Mouse (Mus musculus): ENCODE measurements around the gene Nemp1. TPM values are rescaled to one million over a fixed set of nuclear protein-coding genes. Genes with fewer than 3 reads are reported as not detected.

The Nemp1 gene
- polyA plus RNA-seq, 1 experiment from 2014 or later = 5.6 TPM

DNA sequence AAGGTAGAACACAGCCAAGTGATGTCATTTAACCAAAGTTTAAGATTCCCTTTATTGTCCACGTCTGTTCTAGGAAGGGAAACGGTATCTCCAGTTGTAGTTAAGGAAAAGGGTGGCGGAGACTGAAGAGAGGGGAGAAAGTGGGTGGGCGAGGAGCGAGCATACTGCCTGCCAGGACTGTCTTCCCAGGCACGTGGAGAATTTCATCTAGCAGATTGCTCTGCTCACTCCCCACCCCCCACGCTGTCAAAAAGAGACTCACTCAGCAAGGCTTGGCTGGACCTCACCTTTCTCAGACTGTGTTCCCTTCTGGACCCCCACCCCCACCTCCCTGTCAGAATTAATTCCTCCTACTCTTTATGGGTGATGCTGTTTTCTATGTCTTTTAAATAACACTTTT, 2.5 kb downstream of the Nemp1 start:
- Histone ChIP-seq H3K4me3 (ENCODE audit: low read depth, low read length) (no peak overlapping the region), H3K27me3 (ENCODE audit: insufficient read depth, low read length) (peaks cover 28% of the 10 kb centered on the region), H3K4me2 (ENCODE audit: low read depth, low read length) (peak overlapping the region; percentile 90), H3K9ac (replicated peaks) (no peak overlapping the region; the same call in 1 of the 2 replicates), H3K27ac (ENCODE audit: low read depth) (peak overlapping the region; percentile 95), H3K9me3 (ENCODE audit: low read length) (no peaks in the 10 kb centered on the region), H3K36me3 (replicated peaks; ENCODE audit: insufficient read depth, low read length) (no peaks in the 10 kb centered on the region; the same call in 1 of the 2 replicates), H3K4me1 (ENCODE audit: insufficient read depth) (peaks cover 23% of the 10 kb centered on the region)
- no peak for DNase-seq
- TF ChIP-seq CTCF (IDR thresholded peaks at IDR 0.05; ENCODE audit: low read depth) (no peak), EP300 (IDR thresholded peaks at IDR 0.05; ENCODE audit: low read depth) (no peak)
- ATAC-seq = no peak
- WGBS (ENCODE audit: insufficient replicate concordance) = 57% methylated on average over 7 of the region's 7 CpGs

DNA sequence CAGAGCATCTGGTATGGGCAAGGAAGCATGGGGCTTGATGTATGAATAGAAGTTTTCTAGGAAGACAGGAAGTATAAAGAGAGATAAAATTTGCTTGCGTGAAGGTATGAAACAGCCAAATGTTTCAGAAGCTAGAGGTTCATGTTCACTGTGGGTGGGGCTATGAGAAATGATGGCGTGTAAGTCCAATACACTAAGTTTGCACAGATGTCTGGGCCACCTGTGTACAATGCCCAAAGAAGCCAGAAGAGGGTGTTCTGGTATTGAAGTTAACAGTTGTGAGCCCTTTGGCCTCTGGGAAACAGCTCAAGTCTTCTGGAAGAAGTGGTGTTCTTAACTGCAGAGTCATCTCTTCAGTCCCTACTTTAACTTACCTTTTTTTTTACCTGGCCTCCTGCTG, 3.5 kb downstream of the Nemp1 start:
- Histone ChIP-seq H3K9me3 (ENCODE audit: low read length) (no peaks in the 10 kb centered on the region), H3K27me3 (ENCODE audit: insufficient read depth, low read length) (peaks cover 22% of the 10 kb centered on the region), H3K27ac (ENCODE audit: low read depth) (no peak overlapping the region), H3K4me2 (ENCODE audit: low read depth, low read length) (no peak overlapping the region), H3K36me3 (replicated peaks; ENCODE audit: insufficient read depth, low read length) (no peaks in the 10 kb centered on the region), H3K4me3 (ENCODE audit: low read depth, low read length) (no peak overlapping the region), H3K4me1 (ENCODE audit: insufficient read depth) (peaks cover 13% of the 10 kb centered on the region), H3K9ac (replicated peaks) (no peak overlapping the region)
- DNase-seq = no peak
- TF ChIP-seq CTCF (IDR thresholded peaks at IDR 0.05; ENCODE audit: low read depth) (no peak), EP300 (IDR thresholded peaks at IDR 0.05; ENCODE audit: low read depth) (no peak)
- 56% methylated on average over 2 of the region's 2 CpGs for WGBS (ENCODE audit: insufficient replicate concordance)
- no peak for ATAC-seq

DNA sequence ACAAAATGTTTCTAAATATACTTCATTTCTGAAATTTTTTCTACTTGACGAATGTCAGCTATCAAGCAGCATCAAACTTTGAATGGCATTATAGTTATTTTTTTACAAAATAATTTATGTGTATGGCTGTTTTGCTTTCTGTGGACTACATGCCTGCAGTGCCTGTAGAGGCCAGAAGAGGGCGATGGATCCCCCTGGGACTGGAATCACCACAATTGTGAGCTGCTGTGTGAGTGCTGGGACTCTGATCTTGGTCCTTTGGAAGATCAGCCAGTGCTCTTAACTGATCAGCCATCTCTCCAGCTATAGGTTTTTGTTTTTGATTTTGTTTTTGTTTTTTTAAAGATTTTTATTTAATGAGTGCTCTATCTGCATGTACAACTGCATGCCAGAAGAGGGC, 4.6 kb downstream of the Nemp1 start:
- ATAC-seq (no peak), DNase-seq (peak; percentile 56)
- Histone ChIP-seq H3K9me3 (ENCODE audit: low read length) (no peaks in the 10 kb centered on the region), H3K4me3 (ENCODE audit: low read depth, low read length) (no peak overlapping the region), H3K36me3 (replicated peaks; ENCODE audit: insufficient read depth, low read length) (no peaks in the 10 kb centered on the region), H3K4me2 (ENCODE audit: low read depth, low read length) (no peak overlapping the region), H3K9ac (replicated peaks) (no peak overlapping the region), H3K4me1 (ENCODE audit: insufficient read depth) (peaks cover 10% of the 10 kb centered on the region), H3K27ac (ENCODE audit: low read depth) (no peak overlapping the region), H3K27me3 (ENCODE audit: insufficient read depth, low read length) (peaks cover 14% of the 10 kb centered on the region)
- 28% methylated on average over 2 of the region's 2 CpGs for WGBS (ENCODE audit: insufficient replicate concordance)
- peak; percentile 66 for TF ChIP-seq CTCF (IDR thresholded peaks at IDR 0.05; ENCODE audit: low read depth)
- no peak for TF ChIP-seq EP300 (IDR thresholded peaks at IDR 0.05; ENCODE audit: low read depth)

DNA sequence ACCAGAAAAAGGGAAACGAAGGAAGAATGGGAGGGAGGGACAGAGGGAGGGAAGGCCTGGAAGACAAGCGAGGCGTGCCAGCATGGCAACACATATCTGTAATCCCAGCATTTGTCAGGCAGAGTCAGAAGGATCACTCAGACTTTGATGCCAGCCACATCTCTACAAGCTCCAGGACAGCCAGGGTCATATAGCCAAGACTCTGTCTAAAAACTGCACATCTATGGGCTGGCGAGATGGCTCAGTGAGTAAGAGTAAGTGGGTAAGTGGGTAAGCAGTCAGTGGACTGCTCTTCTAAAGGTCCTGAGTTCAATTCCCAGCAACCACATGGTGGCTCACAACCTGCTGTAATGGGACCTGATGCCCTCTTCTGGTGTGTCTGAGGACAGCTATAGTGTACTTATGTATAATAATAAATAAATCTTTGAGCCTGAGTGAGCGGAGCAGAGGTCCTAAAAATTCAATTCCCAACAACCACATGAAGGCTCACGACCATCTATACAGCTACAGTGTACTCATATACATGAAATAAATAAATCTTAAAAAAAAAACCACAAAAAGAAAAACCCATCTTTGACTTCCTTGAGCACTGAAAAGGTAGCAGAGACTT, 7.5 kb downstream of the Nemp1 start:
- DNase-seq = no peak
- no peak for ATAC-seq
- 88% methylated on average over 6 of the region's 6 CpGs for WGBS (ENCODE audit: insufficient replicate concordance)
- H3K4me3 ChIP-seq (ENCODE audit: low read depth, low read length) = no peak overlapping the region
- H3K4me2 ChIP-seq (ENCODE audit: low read depth, low read length) = no peak overlapping the region
- TF ChIP-seq CTCF (IDR thresholded peaks at IDR 0.05; ENCODE audit: low read depth) (no peak), EP300 (IDR thresholded peaks at IDR 0.05; ENCODE audit: low read depth) (no peak)
- H3K4me1 ChIP-seq (ENCODE audit: insufficient read depth) = peaks cover 5% of the 10 kb centered on the region
- no peaks in the 10 kb centered on the region for H3K27me3 ChIP-seq (ENCODE audit: insufficient read depth, low read length)
- no peak overlapping the region for H3K27ac ChIP-seq (ENCODE audit: low read depth)
- H3K36me3 ChIP-seq (replicated peaks; ENCODE audit: insufficient read depth, low read length) = no peaks in the 10 kb centered on the region
- no peak overlapping the region for H3K9ac ChIP-seq (replicated peaks)
- no peaks in the 10 kb centered on the region for H3K9me3 ChIP-seq (ENCODE audit: low read length)

DNA sequence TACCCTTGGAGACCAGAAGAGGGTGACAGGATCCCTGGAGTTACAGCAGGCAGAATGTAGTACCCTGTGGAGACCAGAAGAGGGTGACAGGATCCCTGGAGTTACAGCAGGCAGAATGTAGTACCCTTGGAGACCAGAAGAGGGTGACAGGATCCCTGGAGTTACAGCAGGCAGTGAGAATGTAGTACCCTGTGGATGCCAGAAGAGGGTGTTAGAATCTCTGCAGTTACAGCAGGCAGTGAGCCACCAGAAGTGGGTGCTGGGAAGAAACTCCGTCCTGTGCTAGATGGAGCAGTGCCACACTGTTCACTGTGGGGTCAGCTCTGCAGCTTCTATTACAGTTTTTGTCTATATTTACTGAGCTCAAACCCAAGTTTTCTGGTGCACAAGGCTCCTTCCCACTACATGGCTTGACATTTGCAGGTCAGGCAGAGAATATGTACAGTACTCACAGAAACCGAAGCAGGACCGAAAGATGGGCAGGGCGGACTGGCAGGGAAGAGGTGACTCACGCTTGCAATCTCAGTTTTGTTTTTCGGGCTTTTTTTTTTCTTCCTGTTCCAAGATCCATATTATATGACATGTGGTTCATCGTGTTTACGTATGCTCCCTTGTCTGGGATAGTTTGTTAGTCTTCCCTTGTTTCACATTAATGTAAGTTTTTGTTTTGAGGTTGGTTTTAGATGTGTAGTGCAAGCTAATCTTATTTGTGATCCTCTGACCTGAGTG, 8.3 kb downstream of the Nemp1 start:
- TF ChIP-seq EP300 (IDR thresholded peaks at IDR 0.05; ENCODE audit: low read depth) = peak; percentile 44
- peak; percentile 100 for TF ChIP-seq CTCF (IDR thresholded peaks at IDR 0.05; ENCODE audit: low read depth)
- DNase-seq (peak; percentile 81), ATAC-seq (peak; percentile 55)
- Histone ChIP-seq H3K4me3 (ENCODE audit: low read depth, low read length) (no peak overlapping the region), H3K9me3 (ENCODE audit: low read length) (no peaks in the 10 kb centered on the region), H3K27ac (ENCODE audit: low read depth) (0 out of 2 replicates have a peak overlapping the region, but pooled peaks have one; percentile 46), H3K27me3 (ENCODE audit: insufficient read depth, low read length) (no peaks in the 10 kb centered on the region), H3K36me3 (replicated peaks; ENCODE audit: insufficient read depth, low read length) (no peaks in the 10 kb centered on the region), H3K4me2 (ENCODE audit: low read depth, low read length) (no peak overlapping the region), H3K4me1 (ENCODE audit: insufficient read depth) (peaks cover 5% of the 10 kb centered on the region), H3K9ac (replicated peaks) (no peak overlapping the region)
- 82% methylated on average over 8 of the region's 8 CpGs for WGBS (ENCODE audit: insufficient replicate concordance)

DNA sequence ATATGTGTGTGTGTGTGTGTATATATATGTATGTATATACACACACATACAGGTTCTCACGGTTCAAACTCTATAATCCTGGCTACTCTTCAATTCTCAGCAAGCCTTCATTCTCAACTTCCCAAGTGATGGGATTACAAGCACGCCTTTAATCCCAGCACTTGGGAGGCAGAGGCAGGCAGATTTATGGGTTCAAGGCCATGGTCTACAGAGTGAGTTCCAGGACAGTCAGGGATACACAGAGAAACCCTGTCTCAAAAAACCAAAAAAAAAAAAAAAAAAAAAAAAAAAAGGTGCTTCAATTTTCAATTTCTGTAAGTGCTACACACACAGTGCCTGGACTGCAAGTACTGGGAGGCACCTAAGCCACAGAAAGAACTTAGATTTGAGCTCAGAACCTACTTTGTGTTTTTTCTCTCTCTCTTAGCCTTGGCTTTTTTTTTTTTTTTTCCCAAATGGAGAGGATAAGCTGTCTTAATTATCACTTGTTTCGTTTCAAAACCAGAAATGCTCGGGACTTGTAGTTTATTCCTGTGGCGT, 9.2 kb downstream of the Nemp1 start:
- Histone ChIP-seq H3K9ac (replicated peaks) (peak overlapping the region; percentile 39), H3K36me3 (replicated peaks; ENCODE audit: insufficient read depth, low read length) (no peaks in the 10 kb centered on the region), H3K27me3 (ENCODE audit: insufficient read depth, low read length) (no peaks in the 10 kb centered on the region), H3K4me1 (ENCODE audit: insufficient read depth) (peaks cover 5% of the 10 kb centered on the region), H3K4me2 (ENCODE audit: low read depth, low read length) (peak overlapping the region; percentile 97), H3K9me3 (ENCODE audit: low read length) (no peaks in the 10 kb centered on the region), H3K27ac (ENCODE audit: low read depth) (peak overlapping the region; percentile 78), H3K4me3 (ENCODE audit: low read depth, low read length) (peak overlapping the region; percentile 91)
- WGBS (ENCODE audit: insufficient replicate concordance) = 48% methylated on average over 5 of the region's 5 CpGs
- TF ChIP-seq CTCF (IDR thresholded peaks at IDR 0.05; ENCODE audit: low read depth) = no peak
- no peak for TF ChIP-seq EP300 (IDR thresholded peaks at IDR 0.05; ENCODE audit: low read depth)
- ATAC-seq (no peak), DNase-seq (no peak)

Measured in liver, postnatal 0 days (tissue).